Mouse (Mus musculus): ENCODE measurements around the gene Rps27l. TPM values are rescaled to one million over a fixed set of nuclear protein-coding genes. Genes with fewer than 3 reads are reported as not detected.

Gene Rps27l
- polyA plus RNA-seq, 1 experiment from 2014 or later, result 702 TPM

- H3K4me1 ChIP-seq (ENCODE audit: control insufficient read depth, insufficient read depth, low read length), result peaks cover 10% of the 10 kb centered on the region; the same call in 1 of the 2 replicates
- peak overlapping the region; percentile 53 for H3K4me2 ChIP-seq
- no peaks in the 10 kb centered on the region for H3K9me3 ChIP-seq (ENCODE audit: control insufficient read depth, low read length)
- H3K27me3 ChIP-seq (ENCODE audit: control insufficient read depth, insufficient read depth, low read length), result no peaks in the 10 kb centered on the region
- WGBS, result 4% methylated on average over 27 of the region's 27 CpGs
- peak overlapping the region; percentile 74 for H3K4me3 ChIP-seq (ENCODE audit: low read depth, low read length)
- peak overlapping the region; percentile 52 for H3K27ac ChIP-seq (ENCODE audit: low read depth, low read length)
- no peaks in the 10 kb centered on the region for H3K36me3 ChIP-seq (ENCODE audit: control insufficient read depth, insufficient read depth, low read length)
- DNase-seq (ENCODE audit: low spot score, missing footprints), result no peak
- peak overlapping the region; percentile 89 for H3K9ac ChIP-seq (ENCODE audit: low read length)
- ATAC-seq (ENCODE audit: low FRiP score), result no peak
These were observed 27.1 kb upstream of the Rps27l start for GRCm38 (mm10) chr9:66918672-66919330.

GRCm38 (mm10) chr9:66919382-66919971 lies 26.4 kb upstream of the Rps27l start, which contains the start of gene Rab8b:
Gene Rab8b, minus strand, starts transcription at chr9:66919687.
- Histone ChIP-seq H3K36me3 (ENCODE audit: control insufficient read depth, insufficient read depth, low read length) (no peaks in the 10 kb centered on the region), H3K27ac (ENCODE audit: low read depth, low read length) (peak within 1 kb of the TSS; percentile 52), H3K27me3 (ENCODE audit: control insufficient read depth, insufficient read depth, low read length) (no peaks in the 10 kb centered on the region), H3K9me3 (ENCODE audit: control insufficient read depth, low read length) (no peaks in the 10 kb centered on the region), H3K4me1 (ENCODE audit: control insufficient read depth, insufficient read depth, low read length) (peaks cover 10% of the 10 kb centered on the region; the same call in 1 of the 2 replicates), H3K4me2 (peak within 1 kb of the TSS; percentile 73), H3K4me3 (ENCODE audit: low read depth, low read length) (peak within 1 kb of the TSS; percentile 74), H3K9ac (ENCODE audit: low read length) (peak within 1 kb of the TSS; percentile 89)
- DNase-seq (ENCODE audit: low spot score, missing footprints), result peak; percentile 99
- peak; percentile 99 for ATAC-seq (ENCODE audit: low FRiP score)
- under 1% methylated on average over 49 of the region's 49 CpGs for WGBS

GRCm38 (mm10) chr9:66919981-66920380 lies 25.9 kb upstream of the Rps27l start:
- H3K9me3 ChIP-seq (ENCODE audit: control insufficient read depth, low read length), result no peaks in the 10 kb centered on the region
- peaks cover 10% of the 10 kb centered on the region; the same call in 1 of the 2 replicates for H3K4me1 ChIP-seq (ENCODE audit: control insufficient read depth, insufficient read depth, low read length)
- H3K4me2 ChIP-seq, result peak overlapping the region; percentile 73
- peak overlapping the region; percentile 74 for H3K4me3 ChIP-seq (ENCODE audit: low read depth, low read length)
- H3K9ac ChIP-seq (ENCODE audit: low read length), result peak overlapping the region; percentile 61; the same call in 1 of the 2 replicates
- H3K36me3 ChIP-seq (ENCODE audit: control insufficient read depth, insufficient read depth, low read length), result no peaks in the 10 kb centered on the region
- no peak overlapping the region for H3K27ac ChIP-seq (ENCODE audit: low read depth, low read length)
- DNase-seq (ENCODE audit: low spot score, missing footprints) (no peak), ATAC-seq (ENCODE audit: low FRiP score) (peak; percentile 49)
- no peaks in the 10 kb centered on the region for H3K27me3 ChIP-seq (ENCODE audit: control insufficient read depth, insufficient read depth, low read length)
- 2% methylated on average over 14 of the region's 14 CpGs for WGBS

GRCm38 (mm10) chr9:66920488-66921279 lies 25.2 kb upstream of the Rps27l start:
- H3K4me3 ChIP-seq (ENCODE audit: low read depth, low read length), result no peak overlapping the region

GRCm38 (mm10) chr9:66922076-66922475 lies 23.8 kb upstream of the Rps27l start:
- H3K9ac ChIP-seq (ENCODE audit: low read length), result no peak overlapping the region
- ATAC-seq (ENCODE audit: low FRiP score) (no peak), DNase-seq (ENCODE audit: low spot score, missing footprints) (no peak)
- WGBS, result 91% methylated on average over 1 of the region's 1 CpGs
- H3K27me3 ChIP-seq (ENCODE audit: control insufficient read depth, insufficient read depth, low read length), result no peaks in the 10 kb centered on the region
- peaks cover 10% of the 10 kb centered on the region; the same call in 1 of the 2 replicates for H3K4me1 ChIP-seq (ENCODE audit: control insufficient read depth, insufficient read depth, low read length)
- no peaks in the 10 kb centered on the region for H3K9me3 ChIP-seq (ENCODE audit: control insufficient read depth, low read length)
- H3K4me2 ChIP-seq, result no peak overlapping the region
- H3K27ac ChIP-seq (ENCODE audit: low read depth, low read length), result no peak overlapping the region
- H3K4me3 ChIP-seq (ENCODE audit: low read depth, low read length), result no peak overlapping the region
- no peaks in the 10 kb centered on the region for H3K36me3 ChIP-seq (ENCODE audit: control insufficient read depth, insufficient read depth, low read length)

More at GRCm38 (mm10) chr9:66920488-66921279, 25.2 kb upstream of the Rps27l start:
- Histone ChIP-seq H3K27me3 (ENCODE audit: control insufficient read depth, insufficient read depth, low read length) (no peaks in the 10 kb centered on the region), H3K9me3 (ENCODE audit: control insufficient read depth, low read length) (no peaks in the 10 kb centered on the region), H3K4me1 (ENCODE audit: control insufficient read depth, insufficient read depth, low read length) (peaks cover 10% of the 10 kb centered on the region; the same call in 1 of the 2 replicates), H3K27ac (ENCODE audit: low read depth, low read length) (no peak overlapping the region), H3K4me2 (peak overlapping the region; percentile 25; the same call in 1 of the 2 replicates), H3K36me3 (ENCODE audit: control insufficient read depth, insufficient read depth, low read length) (no peaks in the 10 kb centered on the region), H3K9ac (ENCODE audit: low read length) (no peak overlapping the region)
- 9% methylated on average over 6 of the region's 6 CpGs for WGBS
- ATAC-seq (ENCODE audit: low FRiP score) (no peak), DNase-seq (ENCODE audit: low spot score, missing footprints) (no peak)

GRCm38 (mm10) chr9:66925853-66926252 lies 20.0 kb upstream of the Rps27l start:
- Histone ChIP-seq H3K27ac (ENCODE audit: low read depth, low read length) (no peak overlapping the region), H3K9me3 (ENCODE audit: control insufficient read depth, low read length) (no peaks in the 10 kb centered on the region), H3K4me2 (no peak overlapping the region), H3K4me3 (ENCODE audit: low read depth, low read length) (no peak overlapping the region), H3K27me3 (ENCODE audit: control insufficient read depth, insufficient read depth, low read length) (no peaks in the 10 kb centered on the region), H3K4me1 (ENCODE audit: control insufficient read depth, insufficient read depth, low read length) (no peaks in the 10 kb centered on the region), H3K36me3 (ENCODE audit: control insufficient read depth, insufficient read depth, low read length) (no peaks in the 10 kb centered on the region), H3K9ac (ENCODE audit: low read length) (no peak overlapping the region)
- no peak for DNase-seq (ENCODE audit: low spot score, missing footprints)
- ATAC-seq (ENCODE audit: low FRiP score), result no peak
- 81% methylated on average over 3 of the region's 3 CpGs for WGBS

- 81% methylated on average over 8 of the region's 8 CpGs for WGBS
- ATAC-seq (ENCODE audit: low FRiP score), result no peak
- H3K36me3 ChIP-seq (ENCODE audit: control insufficient read depth, insufficient read depth, low read length), result no peaks in the 10 kb centered on the region
These were observed 18.0 kb upstream of the Rps27l start for GRCm38 (mm10) chr9:66927696-66928402.

GRCm38 (mm10) chr9:66930351-66930750 lies 15.5 kb upstream of the Rps27l start:
- ATAC-seq (ENCODE audit: low FRiP score), result no peak
- H3K27me3 ChIP-seq (ENCODE audit: control insufficient read depth, insufficient read depth, low read length), result no peaks in the 10 kb centered on the region
- H3K9me3 ChIP-seq (ENCODE audit: control insufficient read depth, low read length), result no peaks in the 10 kb centered on the region
- H3K4me1 ChIP-seq (ENCODE audit: control insufficient read depth, insufficient read depth, low read length), result peaks cover 5% of the 10 kb centered on the region; the same call in 1 of the 2 replicates
- no peak overlapping the region for H3K4me2 ChIP-seq
- no peak overlapping the region for H3K4me3 ChIP-seq (ENCODE audit: low read depth, low read length)
- H3K36me3 ChIP-seq (ENCODE audit: control insufficient read depth, insufficient read depth, low read length), result no peaks in the 10 kb centered on the region
- H3K27ac ChIP-seq (ENCODE audit: low read depth, low read length), result no peak overlapping the region
- DNase-seq (ENCODE audit: low spot score, missing footprints), result no peak
- WGBS, result 70% methylated on average over 7 of the region's 7 CpGs
- H3K9ac ChIP-seq (ENCODE audit: low read length), result no peak overlapping the region

More at GRCm38 (mm10) chr9:66927696-66928402, 18.0 kb upstream of the Rps27l start:
- H3K4me1 ChIP-seq (ENCODE audit: control insufficient read depth, insufficient read depth, low read length), result no peaks in the 10 kb centered on the region
- H3K9ac ChIP-seq (ENCODE audit: low read length), result no peak overlapping the region
- no peak overlapping the region for H3K4me2 ChIP-seq
- H3K27ac ChIP-seq (ENCODE audit: low read depth, low read length), result no peak overlapping the region
- no peak overlapping the region for H3K4me3 ChIP-seq (ENCODE audit: low read depth, low read length)
- H3K9me3 ChIP-seq (ENCODE audit: control insufficient read depth, low read length), result no peaks in the 10 kb centered on the region
- no peaks in the 10 kb centered on the region for H3K27me3 ChIP-seq (ENCODE audit: control insufficient read depth, insufficient read depth, low read length)
- no peak for DNase-seq (ENCODE audit: low spot score, missing footprints)
